Comparison of ENCODE assay signal across 24 mouse cellular contexts in genomic region chr9:103360642-103361041, GRCm38 (mm10). TPM values are rescaled to one million over a fixed set of nuclear protein-coding genes. Genes with fewer than 3 reads are reported as not detected.
DNase-seq lines count a peak whose midpoint lies in the region; TF ChIP-seq lines count a peak whose summit lies in the region.
"Had no signal": no experiment of that assay in that cellular context is flagged by ENCODE, and none has a peak within 500 bp of the region (broad histone marks: within the 10 kb centered on the region; RNA-seq: fewer than 3 reads in every experiment).

No protein-coding gene starts in this region.

- peaks cover 10% of the 10 kb centered on the region; the same call in 1 of the 2 replicates for H3K79me2 ChIP-seq in liver, adult 2 months (ENCODE audit: control insufficient read depth, insufficient read depth, low read length)
- H3K79me2 ChIP-seq in MEL (ENCODE audit: control insufficient read depth, insufficient read depth, low read length, poor library complexity): peaks cover 54% of the 10 kb centered on the region

- H3K9ac ChIP-seq in liver, adult 2 months (ENCODE audit: low read depth, low read length): no peak overlapping the region
- H3K9ac ChIP-seq in MEL (ENCODE audit: control insufficient read depth, low read depth, low read length, poor library complexity, severe bottlenecking): no peak overlapping the region
- H3K9ac ChIP-seq: embryonic facial prominence, embryonic 12.5 days; embryonic facial prominence, embryonic 15.5 days; forebrain, postnatal 0 days; heart, embryonic 12.5 days; heart, embryonic 15.5 days; hindbrain, embryonic 13.5 days; intestine, embryonic 15.5 days had no signal

- no peaks in the 10 kb centered on the region for H3K9me3 ChIP-seq in MEL (replicated peaks; ENCODE audit: insufficient read depth, low read length)
- no peaks in the 10 kb centered on the region for H3K9me3 ChIP-seq in limb, embryonic 10.5 days (replicated peaks)
- H3K9me3 ChIP-seq: embryonic facial prominence, embryonic 12.5 days; embryonic facial prominence, embryonic 15.5 days; heart, embryonic 12.5 days; heart, embryonic 15.5 days; hindbrain, embryonic 10.5 days; hindbrain, embryonic 13.5 days; intestine, embryonic 15.5 days had no signal

- no peak for TF ChIP-seq CTCF in liver, adult 2 months (IDR thresholded peaks at IDR 0.05; ENCODE audit: low read depth, low read length)
- no peak for TF ChIP-seq CTCF in MEL (IDR thresholded peaks at IDR 0.05 in 2 of 3, conservative IDR thresholded peaks at IDR 0.05 in 1 of 3; ENCODE audit: control insufficient read depth in 1 of 3, insufficient read depth in 1 of 3, low read depth in 2 of 3, low read length in 3 of 3, poor library complexity in 1 of 3, severe bottlenecking in 1 of 3)

- H3K4me1 ChIP-seq in liver, adult 2 months (ENCODE audit: control insufficient read depth, insufficient read depth, low read length): peaks cover 5% of the 10 kb centered on the region
- H3K4me1 ChIP-seq in MEL (ENCODE audit: control insufficient read depth in 1 of 2, insufficient read depth in 2 of 2, low read length in 2 of 2): peaks cover 15 to 20% of the 10 kb centered on the region in 2 experiments; a peak in 3 of 4 replicates
- H3K4me1 ChIP-seq in limb, embryonic 10.5 days: peaks cover 11% of the 10 kb centered on the region

- peaks cover 45% of the 10 kb centered on the region for H3K36me3 ChIP-seq in liver, adult 2 months (ENCODE audit: control insufficient read depth, insufficient read depth, low read length)
- peaks cover 49 to 59% of the 10 kb centered on the region in 2 experiments for H3K36me3 ChIP-seq in MEL (ENCODE audit: control insufficient read depth in 1 of 2, insufficient read depth in 2 of 2, low read length in 2 of 2)
- peaks cover 76% of the 10 kb centered on the region for H3K36me3 ChIP-seq in limb, embryonic 10.5 days

- DNase-seq in adrenal gland, postnatal 14 days: peak; percentile 9
- no peak for DNase-seq in adrenal gland, postnatal 25 days
- DNase-seq in liver, adult 2 months (ENCODE audit: extremely low read depth, low read depth, low spot score): peak; percentile 37
- no peak for DNase-seq in liver
- peak; percentile 35 for DNase-seq in MEL (ENCODE audit: low read depth, low spot score)
- no peak for DNase-seq in limb, embryonic 10.5 days (ENCODE audit: low spot score)
- DNase-seq: adrenal gland, adult 8-10 months; cerebellum, adult 11 months; cerebellum, adult 9-10 months; cerebellum, postnatal 14 days; forebrain, postnatal 0 days; gastrocnemius, adult 2 months; gastrocnemius, postnatal 14 days; heart, adult 18-20 months; heart, postnatal 10 days; heart, postnatal 36 days; kidney, adult 11 months had no signal

- no peak for TF ChIP-seq EP300 in MEL (IDR thresholded peaks at IDR 0.05; ENCODE audit: low read depth in 1 of 2, low read length in 2 of 2)

- H3K27me3 ChIP-seq in liver, adult 2 months (ENCODE audit: control insufficient read depth, insufficient read depth, low read length): no peaks in the 10 kb centered on the region
- no peaks in the 10 kb centered on the region for H3K27me3 ChIP-seq in MEL (ENCODE audit: control insufficient read depth in 1 of 2, insufficient read depth in 2 of 2, low read length in 2 of 2)
- no peaks in the 10 kb centered on the region for H3K27me3 ChIP-seq in limb, embryonic 10.5 days (ENCODE audit: low read depth, poor library complexity, severe bottlenecking)
- H3K27me3 ChIP-seq: embryonic facial prominence, embryonic 12.5 days; embryonic facial prominence, embryonic 15.5 days; heart, embryonic 12.5 days; heart, embryonic 15.5 days; hindbrain, embryonic 13.5 days; intestine, embryonic 15.5 days had no signal

- TF ChIP-seq POLR2A in liver, adult 2 months (IDR thresholded peaks at IDR 0.05; ENCODE audit: extremely low read depth, insufficient read depth, low read length): no peak
- no peak for TF ChIP-seq POLR2A in MEL (IDR thresholded peaks at IDR 0.05; ENCODE audit: control insufficient read depth in 1 of 2, insufficient read depth in 1 of 2, low read depth in 1 of 2, low read length in 2 of 2, poor library complexity in 1 of 2)

- WGBS in liver, adult 2 months: 20% methylated on average over 2 of the region's 2 CpGs
- WGBS in limb, embryonic 10.5 days: 82% methylated on average over 2 of the region's 2 CpGs

- no peak for TF ChIP-seq RAD21 in MEL (IDR thresholded peaks at IDR 0.05; ENCODE audit: low read depth, low read length)

- no peak overlapping the region for H3K27ac ChIP-seq in liver, adult 2 months (replicated peaks; ENCODE audit: insufficient read depth, low read depth, low read length)
- H3K27ac ChIP-seq in MEL (ENCODE audit: control insufficient read depth, low read depth, low read length): no peak overlapping the region
- no peak overlapping the region for H3K27ac ChIP-seq in limb, embryonic 10.5 days
- H3K27ac ChIP-seq: embryonic facial prominence, embryonic 12.5 days; embryonic facial prominence, embryonic 15.5 days; gastrocnemius, adult 2 months; heart, embryonic 15.5 days; hindbrain, embryonic 10.5 days; hindbrain, embryonic 13.5 days; intestine, embryonic 15.5 days had no signal

- H3K4me3 ChIP-seq in liver, adult 2 months (ENCODE audit: insufficient read depth, low read depth, low read length): no peak overlapping the region
- H3K4me3 ChIP-seq in MEL (ENCODE audit: control insufficient read depth in 1 of 2, insufficient read depth in 1 of 2, low read depth in 2 of 2, low read length in 2 of 2): no peak overlapping the region
- H3K4me3 ChIP-seq in limb, embryonic 10.5 days: no peak overlapping the region
- H3K4me3 ChIP-seq: embryonic facial prominence, embryonic 12.5 days; embryonic facial prominence, embryonic 15.5 days; gastrocnemius, adult 2 months; heart, embryonic 12.5 days; heart, embryonic 15.5 days; hindbrain, embryonic 10.5 days; hindbrain, embryonic 13.5 days; intestine, embryonic 15.5 days had no signal

TF ChIP-seq in MEL, 35 proteins besides CTCF, POLR2A, EP300 and RAD21:
- TF ChIP-seq TBP (IDR thresholded peaks at IDR 0.05; ENCODE audit: low read depth, low read length) (no peak), JUND (IDR thresholded peaks at IDR 0.05; ENCODE audit: low read depth, low read length) (no peak), ZNF384 (IDR thresholded peaks at IDR 0.05; ENCODE audit: low read depth, low read length) (no peak), ETS1 (IDR thresholded peaks at IDR 0.05; ENCODE audit: low read depth, low read length) (no peak), ZC3H11A (IDR thresholded peaks at IDR 0.05; ENCODE audit: low read depth, low read length) (no peak), MAFK (IDR thresholded peaks at IDR 0.05; ENCODE audit: borderline replicate concordance, low read depth, low read length) (no peak), GATA1 (IDR thresholded peaks at IDR 0.05; ENCODE audit: low read depth, low read length) (no peak), ELF1 (IDR thresholded peaks at IDR 0.05; ENCODE audit: low read depth, low read length) (no peak), MAX (IDR thresholded peaks at IDR 0.05; ENCODE audit: low read length) (no peak)

RNA-seq across cellular contexts. Expression of gene Cdv3, which starts 5.0 kb away (rescaled TPM):
- total RNA-seq in adrenal gland, postnatal 14 days (2021): 193 and 208 TPM in 2 replicates
- total RNA-seq in adrenal gland, postnatal 25 days (2021): 193 and 227 TPM in 2 replicates
- total RNA-seq in liver, adult 2 months (2014; rRNA removed): 77.1 and 79.5 TPM in 2 replicates
- 29.2 and 33.8 TPM in 2 replicates for polyA plus RNA-seq in liver, adult 2 months (2012; rRNA removed)
- 241 and 258 TPM in 2 replicates for total RNA-seq in MEL (2012; rRNA removed)
- polyA plus RNA-seq in MEL (2012; ENCODE audit: insufficient read depth in 1 of 2, insufficient read length in 2 of 2, low read depth in 1 of 2, low replicate concordance in 2 of 2, missing spikeins in 1 of 2): 100 to 1,000 TPM; 115 to 232 TPM
- 150 and 166 TPM in 2 replicates for polyA plus RNA-seq in limb, embryonic 10.5 days (2016; fragmentation: Nextera tagmentation; extraction: Ambion mirVana)

RNA-seq across cellular contexts. Expression of gene Topbp1, which starts 55.6 kb away (rescaled TPM):
- total RNA-seq in adrenal gland, postnatal 14 days (2021): 41.9 and 47.4 TPM in 2 replicates
- total RNA-seq in adrenal gland, postnatal 25 days (2021): 34.1 and 40.1 TPM in 2 replicates
- total RNA-seq in liver, adult 2 months (2014; rRNA removed): 7.9 and 8.4 TPM in 2 replicates
- polyA plus RNA-seq in liver, adult 2 months (2012; rRNA removed): 1.9 and 2.3 TPM in 2 replicates
- total RNA-seq in MEL (2012; rRNA removed): 120 and 127 TPM in 2 replicates
- 100 to 1,000 TPM; 216 to 756 TPM for polyA plus RNA-seq in MEL (2012; ENCODE audit: insufficient read depth in 1 of 2, insufficient read length in 2 of 2, low read depth in 1 of 2, low replicate concordance in 2 of 2, missing spikeins in 1 of 2)
- 87.3 and 90.2 TPM in 2 replicates for polyA plus RNA-seq in limb, embryonic 10.5 days (2016; fragmentation: Nextera tagmentation; extraction: Ambion mirVana)

RNA-seq across cellular contexts. Expression of gene 1300017J02Rik, which starts 55.8 kb away (rescaled TPM):
- total RNA-seq in adrenal gland, postnatal 14 days (2021): 3.2 and 39.5 TPM in 2 replicates
- 0.82 and 4.6 TPM in 2 replicates for total RNA-seq in adrenal gland, postnatal 25 days (2021)
- total RNA-seq in liver, adult 2 months (2014; rRNA removed): 600 and 608 TPM in 2 replicates
- 267 and 288 TPM in 2 replicates for polyA plus RNA-seq in liver, adult 2 months (2012; rRNA removed)
- 0.07 and 0.62 TPM in 2 replicates for total RNA-seq in MEL (2012; rRNA removed)
- 1 to 10 TPM in 1 of 2 experiments, not detected in 1; 2.6 TPM for polyA plus RNA-seq in MEL (2012; ENCODE audit: insufficient read depth in 1 of 2, insufficient read length in 2 of 2, low read depth in 1 of 2, low replicate concordance in 2 of 2, missing spikeins in 1 of 2)
- 3.6 and 4.2 TPM in 2 replicates for polyA plus RNA-seq in limb, embryonic 10.5 days (2016; fragmentation: Nextera tagmentation; extraction: Ambion mirVana)
- total RNA-seq: gastrocnemius, adult 2 months; heart, adult 18-20 months; heart, postnatal 36 days had no signal

Comparison
In these comparisons a context has a peak if more than half of its experiments do, and no peak if none do; other contexts are left out.
1. DNase-seq: peak in adrenal gland, postnatal 14 days (single experiment), liver, adult 2 months (single experiment) and MEL (single experiment); none in adrenal gland, postnatal 25 days (single experiment), liver (single experiment) and limb, embryonic 10.5 days (single experiment).